Mouse (Mus musculus) cerebellum, postnatal 14 days (tissue): Measurements from ENCODE around the gene Dnm1l.
"Not testable (repeated sequence)": the region's sequence is repeated elsewhere in the genome, so short reads cannot be mapped to it uniquely, and the experiment has no call there.

Experiments
- DNase-seq, 2 experiments: peaks; one replicate each; pipeline ENCODE4 v3.0.0; 2021; ENCODE audit warnings: mixed read lengths in 2 of 2

Gene Dnm1l

GRCm38 (mm10) chr16:16358481-16359100 is at the start of gene Dnm1l:
Gene Dnm1l, minus strand, starts transcription at chr16:16358959.
- DNase-seq: peak; percentile 96

- not testable (repeated sequence) for DNase-seq
Observed at GRCm38 (mm10) chr16:16367217-16367616, 8.5 kb upstream of the Dnm1l start.

- not testable (repeated sequence) for DNase-seq
Observed at GRCm38 (mm10) chr16:16359101-16359482, 333 bp upstream of the Dnm1l start.

- DNase-seq: peak; percentile 19 to 32
Observed at GRCm38 (mm10) chr16:16357908-16358307, 851 bp downstream of the Dnm1l start.

- DNase-seq: no peak
Observed at GRCm38 (mm10) chr16:16346420-16346819, 12.3 kb downstream of the Dnm1l start.

- DNase-seq: no peak
Observed at GRCm38 (mm10) chr16:16325775-16326336, 32.9 kb downstream of the Dnm1l start.

GRCm38 (mm10) chr16:16311319-16311718 is 47.4 kb downstream of the Dnm1l start:
- no peak for DNase-seq

GRCm38 (mm10) chr16:16303888-16304287 is 54.9 kb downstream of the Dnm1l start:
- no peak for DNase-seq

GRCm38 (mm10) chr16:16303138-16303827 is 55.5 kb downstream of the Dnm1l start:
- peak; percentile 64 to 65 for DNase-seq

GRCm38 (mm10) chr16:16302369-16303137 is 56.2 kb downstream of the Dnm1l start, which contains the start of gene Yars2:
Gene Yars2, plus strand, starts transcription at chr16:16302965.
- peak; percentile 93 to 95 for DNase-seq

GRCm38 (mm10) chr16:16273752-16274151 is 85.0 kb downstream of the Dnm1l start:
- no peak for DNase-seq

GRCm38 (mm10) chr16:16272978-16273377 is 85.8 kb downstream of the Dnm1l start:
- no peak for DNase-seq

GRCm38 (mm10) chr16:16262436-16262835 is 96.3 kb downstream of the Dnm1l start:
- DNase-seq: no peak
